Mouse (Mus musculus) C2C12 (cell line): Measurements from ENCODE around the gene Mrpl49.

Source experiments
- CEBPB ChIP-seq: IDR thresholded peaks from one replicate; pipeline ENCODE4 v1.6.1; 2011; ENCODE audit warnings: low read depth, mild to moderate bottlenecking, control low read depth, moderate library complexity
- CTCF ChIP-seq: IDR thresholded peaks from one replicate; pipeline ENCODE4 v1.5.1; 2011; ENCODE audit not compliant: control insufficient read depth, insufficient read depth, insufficient read length
- MAX ChIP-seq: IDR thresholded peaks from one replicate; pipeline ENCODE4 v1.6.1; 2011; ENCODE audit warnings: mild to moderate bottlenecking, control low read depth
- MYOD1 ChIP-seq: IDR thresholded peaks from one replicate; pipeline ENCODE4 v1.6.1; 2011; ENCODE audit warnings: low read depth; ENCODE audit not compliant: control insufficient read depth, insufficient read length
- MYOG ChIP-seq: IDR thresholded peaks from one replicate; pipeline ENCODE4 v1.6.1; 2011; ENCODE audit not compliant: control insufficient read depth, insufficient read length; ENCODE audit errors: extremely low read depth
- USF1 ChIP-seq: IDR thresholded peaks from one replicate; pipeline ENCODE4 v1.6.1; 2011; ENCODE audit warnings: low read depth, mild to moderate bottlenecking, control low read depth, moderate library complexity

- TF ChIP-seq MAX = peak; percentile 60
- TF ChIP-seq CTCF = no peak
- TF ChIP-seq USF1 = no peak
- no peak for TF ChIP-seq MYOD1
- no peak for TF ChIP-seq MYOG
- TF ChIP-seq CEBPB = no peak
Measured at GRCm38 (mm10) chr19:6084478-6085248, 27.1 kb upstream of the Mrpl49 start, which contains the start of the genes Zfpl1 and Cdca5.
